Mouse (Mus musculus) heart, postnatal 0 days (tissue): ENCODE measurements at regions not wholly inside any gene's neighbourhood (a gene's known extent, or its start where the extent isn't known, plus 50 kb on each side); places are given as distances from the start of the nearest gene placed in this dataset.

Source experiments
- ATAC-seq: fragments of 200-750 bp; cut with Nextera tagmentation; 2 replicates; pipeline ENCODE4 v1.8.0; 2017; ENCODE audit warnings: low read depth, moderate number of reproducible peaks, moderate library complexity; ENCODE audit not compliant: insufficient read depth
- DNase-seq: peaks from one replicate; pipeline ENCODE4 v3.0.0-alpha.2; 2016; ENCODE audit warnings: low spot score
- H3K27ac ChIP-seq: fragments of 300-500 bp; sonication (generic); 2 replicates; pipeline ENCODE4 v1.5.1; 2014; ENCODE audit warnings: low read depth, mild to moderate bottlenecking
- H3K27me3 ChIP-seq: fragments of 300-500 bp; sonication (generic); 2 replicates; pipeline ENCODE4 v1.6.1; 2014; ENCODE audit warnings: low read length, mixed read lengths; ENCODE audit not compliant: control insufficient read depth, insufficient read depth
- H3K36me3 ChIP-seq: fragments of 300-500 bp; sonication (generic); replicated peaks from 2 replicates; pipeline ENCODE4 v1.6.1; 2014; ENCODE audit warnings: low read length, mixed read lengths; ENCODE audit not compliant: control insufficient read depth, insufficient read depth
- H3K4me1 ChIP-seq: fragments of 300-500 bp; sonication (generic); 2 replicates; pipeline ENCODE4 v1.6.1; 2014; ENCODE audit warnings: antibody characterized with exemption; ENCODE audit not compliant: control insufficient read depth, insufficient read depth
- H3K4me2 ChIP-seq: fragments of 300-500 bp; sonication (generic); 2 replicates; pipeline ENCODE4 v1.6.1; 2014; ENCODE audit warnings: low read depth, mild to moderate bottlenecking, low read length, moderate library complexity
- H3K4me3 ChIP-seq: fragments of 300-500 bp; sonication (generic); 2 replicates; pipeline ENCODE4 v1.5.1; 2014; ENCODE audit warnings: low read depth, low read length
- H3K9ac ChIP-seq: fragments of 300-500 bp; sonication (generic); replicated peaks from 2 replicates; pipeline ENCODE4 v1.6.1; 2014; ENCODE audit warnings: low read depth, low read length, mixed read lengths
- H3K9me3 ChIP-seq: fragments of 300-500 bp; sonication (generic); replicated peaks from 2 replicates; pipeline ENCODE4 v1.6.1; 2016; ENCODE audit warnings: low read length; ENCODE audit not compliant: control insufficient read depth
- CTCF ChIP-seq: IDR thresholded peaks from 2 replicates; pipeline ENCODE4 v1.5.1; 2016; ENCODE audit warnings: antibody characterized with exemption, control low read depth, low read depth
- EP300 ChIP-seq: IDR thresholded peaks from 2 replicates; pipeline ENCODE4 v1.6.1; 2016; ENCODE audit warnings: antibody characterized with exemption, low read depth
- WGBS: fragments of 180-500 bp; shearing (Covaris S2); extraction: QIAGEN DNeasy Blood & Tissue Kit; methylation state at CpG from one replicate; pipeline ENCODE4 v1.1.7; 2014; 5-methylcytosine and 5-hydroxymethylcytosine counted together

DNA sequence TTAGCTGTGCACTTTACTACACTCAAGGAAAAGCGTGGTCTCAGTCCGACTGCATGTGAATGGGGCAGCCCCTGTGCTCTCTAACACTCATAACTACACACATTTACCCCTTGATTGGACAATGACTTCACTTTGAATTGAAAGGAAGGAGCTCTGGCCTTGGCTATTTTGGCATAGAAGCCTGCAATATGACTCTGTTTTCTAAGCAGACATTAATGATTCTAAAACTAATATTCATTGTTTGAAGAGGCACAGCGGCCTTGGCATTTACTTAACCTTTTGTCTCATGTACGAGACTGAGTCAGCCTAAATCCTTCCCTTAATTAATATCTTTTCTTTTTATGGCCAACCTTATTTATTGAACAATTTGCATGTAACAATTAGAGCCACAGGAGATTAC lies 879.9 kb downstream of the 5730522E02Rik start:
- ATAC-seq (no peak), DNase-seq (no peak)
- WGBS: 84% methylated on average over 4 of the region's 4 CpGs
- Histone ChIP-seq H3K4me3 (no peak overlapping the region), H3K27ac (no peak overlapping the region), H3K9ac (no peak overlapping the region), H3K4me2 (no peak overlapping the region), H3K4me1 (no peaks in the 10 kb centered on the region), H3K27me3 (no peaks in the 10 kb centered on the region), H3K36me3 (no peaks in the 10 kb centered on the region), H3K9me3 (no peaks in the 10 kb centered on the region)
- no peak for TF ChIP-seq EP300
- TF ChIP-seq CTCF: no peak

DNA sequence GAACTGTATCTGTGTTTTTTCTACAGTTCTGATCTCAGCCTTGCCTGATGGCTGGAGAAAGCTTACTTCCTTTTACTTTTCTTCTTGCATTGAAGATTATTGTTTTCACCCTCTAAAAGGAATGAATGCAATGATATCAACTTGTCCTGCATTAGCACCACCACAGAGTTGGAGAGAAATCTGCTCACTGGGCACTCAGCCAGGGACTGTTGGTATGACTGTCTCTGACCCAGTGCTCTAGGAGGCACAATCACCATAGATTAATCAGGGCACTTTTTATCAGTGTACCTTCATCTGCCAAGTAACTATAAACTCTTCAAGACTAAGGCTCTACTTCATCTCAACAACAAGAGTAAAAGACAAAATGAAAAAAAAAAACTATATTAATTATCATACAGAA lies 888.1 kb downstream of the 5730522E02Rik start:
- no peak overlapping the region for H3K4me2 ChIP-seq
- H3K9ac ChIP-seq: no peak overlapping the region
- no peak for ATAC-seq
- TF ChIP-seq EP300 (no peak), CTCF (no peak)
- H3K36me3 ChIP-seq: no peaks in the 10 kb centered on the region
- no peak overlapping the region for H3K4me3 ChIP-seq
- no peaks in the 10 kb centered on the region for H3K27me3 ChIP-seq
- no peak for DNase-seq
- 0 out of 2 replicates have a peak, but pooled peaks cover 3% of the 10 kb centered on the region for H3K4me1 ChIP-seq
- no peaks in the 10 kb centered on the region for H3K9me3 ChIP-seq
- no peak overlapping the region for H3K27ac ChIP-seq

DNA sequence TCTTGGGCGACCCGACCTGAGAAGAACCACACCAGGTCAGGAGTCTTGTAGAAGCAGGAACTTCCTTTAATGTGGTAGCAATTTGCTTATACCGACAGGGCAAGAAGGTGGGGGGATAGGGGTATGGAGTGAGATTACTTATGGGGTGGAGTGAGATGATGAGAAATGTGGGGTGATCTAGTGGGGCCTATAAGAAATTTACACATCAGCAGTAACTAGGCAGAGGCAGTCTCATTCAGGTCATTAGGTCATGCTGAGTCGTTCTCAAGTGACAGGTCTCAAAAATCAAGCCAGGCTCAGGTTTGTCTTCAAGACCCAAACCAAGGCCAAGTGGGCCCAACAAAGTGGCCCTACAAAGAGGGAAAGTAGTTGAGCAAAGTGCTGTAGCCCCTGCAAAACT lies 889.1 kb downstream of the 5730522E02Rik start:
- 81% methylated on average over 4 of the region's 4 CpGs for WGBS
- ATAC-seq: no peak

DNA sequence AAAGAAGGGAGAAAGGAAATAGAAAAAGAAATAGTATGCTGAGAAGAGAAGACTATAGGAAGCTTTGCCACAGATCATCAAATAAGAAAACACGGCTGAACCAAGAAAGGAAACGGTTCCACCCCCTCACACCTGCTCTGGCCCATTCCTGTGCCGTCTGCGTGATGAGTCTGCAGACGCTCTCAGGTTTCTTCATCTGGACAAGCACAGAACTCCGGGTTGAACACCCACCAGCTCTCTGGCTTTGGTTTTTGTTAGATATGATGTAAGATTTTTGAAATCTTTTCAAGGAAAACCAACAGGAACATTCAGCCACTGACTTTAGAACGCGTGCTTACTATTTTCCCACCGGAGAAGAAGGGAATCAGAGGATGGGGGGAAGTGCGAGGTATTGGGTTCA lies 895.9 kb downstream of the 5730522E02Rik start:
- TF ChIP-seq CTCF (no peak), EP300 (no peak)
- H3K9ac ChIP-seq: no peak overlapping the region
- DNase-seq (no peak), ATAC-seq (no peak)
- no peaks in the 10 kb centered on the region for H3K9me3 ChIP-seq
- H3K4me1 ChIP-seq: no peaks in the 10 kb centered on the region
- WGBS: 70% methylated on average over 10 of the region's 10 CpGs
- no peak overlapping the region for H3K4me3 ChIP-seq
- H3K4me2 ChIP-seq: no peak overlapping the region
- H3K27me3 ChIP-seq: no peaks in the 10 kb centered on the region
- no peak overlapping the region for H3K27ac ChIP-seq
- no peaks in the 10 kb centered on the region for H3K36me3 ChIP-seq

More for the DNA sequence above, 889.1 kb downstream of the 5730522E02Rik start:
- no peak for TF ChIP-seq CTCF
- Histone ChIP-seq H3K9ac (no peak overlapping the region), H3K4me2 (no peak overlapping the region), H3K4me3 (no peak overlapping the region), H3K4me1 (0 out of 2 replicates have a peak, but pooled peaks cover 3% of the 10 kb centered on the region), H3K27me3 (no peaks in the 10 kb centered on the region), H3K27ac (no peak overlapping the region), H3K36me3 (no peaks in the 10 kb centered on the region), H3K9me3 (no peaks in the 10 kb centered on the region)
- no peak for DNase-seq

DNA sequence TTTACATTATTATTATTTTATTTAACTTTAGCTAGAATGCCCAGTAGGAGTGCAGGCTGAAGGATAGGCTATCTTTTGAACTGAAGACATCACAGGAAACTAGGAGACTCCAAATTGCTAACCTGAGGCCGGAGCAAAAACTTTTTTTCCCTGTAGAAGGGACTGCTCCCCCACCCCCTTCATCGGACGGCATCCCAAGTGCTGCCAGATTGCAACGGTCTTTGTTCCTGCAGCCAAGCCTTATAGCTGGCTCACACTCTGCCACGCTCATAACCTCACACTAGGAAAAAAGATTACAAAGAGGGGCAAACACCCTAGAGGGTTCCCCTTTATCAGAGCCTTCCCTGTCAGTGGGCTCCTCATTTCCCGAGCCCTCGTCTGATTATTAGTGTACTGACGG lies 896.7 kb downstream of the 5730522E02Rik start:
- Histone ChIP-seq H3K9ac (no peak overlapping the region), H3K36me3 (no peaks in the 10 kb centered on the region), H3K4me2 (peak overlapping the region; percentile 32; the same call in 1 of the 2 replicates), H3K9me3 (no peaks in the 10 kb centered on the region), H3K4me3 (0 out of 2 replicates have a peak overlapping the region, but pooled peaks have one; percentile 5), H3K27me3 (no peaks in the 10 kb centered on the region), H3K27ac (no peak overlapping the region), H3K4me1 (no peaks in the 10 kb centered on the region)
- no peak for TF ChIP-seq EP300
- TF ChIP-seq CTCF: no peak
- no peak for ATAC-seq
- no peak for DNase-seq
- WGBS: 8% methylated on average over 8 of the region's 8 CpGs

DNA sequence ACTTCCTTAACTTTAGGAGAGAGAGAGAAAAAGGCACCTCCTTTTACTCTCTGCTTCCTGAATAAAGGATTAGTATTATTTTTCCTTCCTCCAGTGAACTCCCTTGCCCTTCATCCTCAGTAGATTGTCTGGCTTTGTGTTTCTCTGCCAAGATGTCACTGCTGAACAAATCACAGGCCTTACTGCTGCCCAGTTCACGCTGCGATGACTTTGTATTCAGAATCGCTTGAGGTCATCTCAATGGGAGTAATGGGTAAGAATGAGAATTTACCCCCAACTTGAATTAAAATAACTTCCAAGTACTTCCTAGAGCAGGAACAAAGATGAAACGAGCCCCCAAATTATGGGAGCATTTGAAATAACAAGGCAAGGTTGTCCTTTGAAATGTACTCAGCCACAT lies 897.3 kb downstream of the 5730522E02Rik start:
- Histone ChIP-seq H3K27me3 (no peaks in the 10 kb centered on the region), H3K4me2 (no peak overlapping the region), H3K4me3 (no peak overlapping the region), H3K9ac (no peak overlapping the region), H3K9me3 (no peaks in the 10 kb centered on the region), H3K4me1 (no peaks in the 10 kb centered on the region), H3K27ac (no peak overlapping the region), H3K36me3 (no peaks in the 10 kb centered on the region)
- 37% methylated on average over 4 of the region's 4 CpGs for WGBS
- no peak for DNase-seq
- TF ChIP-seq CTCF: no peak
- TF ChIP-seq EP300: no peak
- no peak for ATAC-seq
